Mouse (Mus musculus): ENCODE results near the gene Eid2b. TPM values are rescaled to one million over a fixed set of nuclear protein-coding genes. Genes with fewer than 3 reads are reported as not detected.

The Eid2b gene
- polyA plus RNA-seq, 1 experiment = 7.4 TPM

DNA sequence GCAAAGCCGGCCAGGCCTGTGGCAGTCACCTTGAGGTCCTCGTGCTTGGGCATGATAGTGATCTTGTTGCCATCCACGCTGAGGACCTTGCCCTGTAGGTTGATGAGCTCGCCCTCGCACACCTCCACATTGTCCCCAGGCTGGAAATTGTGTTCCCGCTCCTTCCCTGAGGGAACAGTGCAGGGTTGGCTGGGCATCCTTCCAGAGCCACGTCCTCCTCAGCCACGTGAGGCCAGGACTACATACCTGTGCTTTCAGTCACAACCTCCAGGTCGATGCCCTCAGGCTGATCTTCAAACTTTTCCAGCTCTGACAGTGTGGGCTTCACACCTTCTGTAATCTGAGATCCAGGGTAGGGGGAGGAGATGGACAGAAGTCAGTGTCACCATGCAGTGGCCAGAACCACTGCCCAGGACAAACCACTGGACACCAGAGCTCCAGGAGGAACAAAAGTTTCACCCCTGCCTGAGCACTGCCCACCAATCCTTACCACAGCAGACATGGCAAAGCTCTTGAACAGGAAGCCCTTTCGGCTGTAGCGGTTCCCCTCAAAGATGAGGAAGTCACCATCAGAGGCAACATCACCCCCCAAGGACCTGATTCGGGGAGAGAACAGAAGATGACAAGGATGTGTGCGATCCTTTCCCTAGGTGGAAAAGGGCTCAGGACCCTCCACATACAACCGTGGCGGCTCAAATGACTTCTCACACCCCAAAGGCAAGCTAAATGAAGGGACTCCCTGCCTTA is 44.6 kb downstream of the Eid2b start:
- Histone ChIP-seq H3K36me3 (replicated peaks; ENCODE audit: low read length) (peaks cover 100% of the 10 kb centered on the region), H3K4me3 (replicated peaks) (no peak overlapping the region), H3K4me1 (peaks cover 37% of the 10 kb centered on the region), H3K9me3 (no peaks in the 10 kb centered on the region), H3K27me3 (replicated peaks) (no peaks in the 10 kb centered on the region)
- TF ChIP-seq GATA1 (IDR thresholded peaks at IDR 0.05; ENCODE audit: borderline replicate concordance, low read length) (no peak), FLI1 (IDR thresholded peaks at IDR 0.05; ENCODE audit: low read length) (no peak)

DNA sequence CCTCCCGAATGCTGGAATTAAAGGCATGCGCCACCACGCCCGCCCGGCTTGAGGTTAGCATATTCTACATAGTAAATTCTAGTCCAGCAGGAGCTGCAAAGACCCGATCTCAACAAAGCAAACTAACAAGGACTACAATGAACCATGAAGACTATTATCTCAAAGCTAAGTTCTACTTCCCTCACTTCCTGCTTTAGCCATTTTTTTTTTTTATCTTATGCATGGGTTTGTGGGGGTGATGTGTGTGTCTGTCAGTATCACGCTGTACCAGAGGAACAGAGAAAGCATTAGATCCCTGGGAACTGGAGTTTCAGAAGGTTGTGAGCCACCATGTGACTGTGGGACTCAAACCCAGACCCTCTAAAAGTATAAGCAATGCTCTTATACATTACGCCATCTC is 47.8 kb downstream of the Eid2b start:
- H3K4me3 ChIP-seq (replicated peaks) = peak overlapping the region; percentile 26
- no peaks in the 10 kb centered on the region for H3K27me3 ChIP-seq (replicated peaks)
- TF ChIP-seq FLI1 (IDR thresholded peaks at IDR 0.05; ENCODE audit: low read length) = no peak
- no peak for TF ChIP-seq GATA1 (IDR thresholded peaks at IDR 0.05; ENCODE audit: borderline replicate concordance, low read length)
- peaks cover 39% of the 10 kb centered on the region for H3K4me1 ChIP-seq
- H3K9me3 ChIP-seq = no peaks in the 10 kb centered on the region
- H3K36me3 ChIP-seq (replicated peaks; ENCODE audit: low read length) = peaks cover 98% of the 10 kb centered on the region

GRCm38 (mm10) chr7:28326457-28326856 is 48.9 kb downstream of the Eid2b start:
- TF ChIP-seq FLI1 (IDR thresholded peaks at IDR 0.05; ENCODE audit: low read length) = no peak
- no peak for TF ChIP-seq GATA1 (IDR thresholded peaks at IDR 0.05; ENCODE audit: borderline replicate concordance, low read length)
- Histone ChIP-seq H3K9me3 (no peaks in the 10 kb centered on the region), H3K4me1 (peaks cover 39% of the 10 kb centered on the region), H3K27me3 (replicated peaks) (no peaks in the 10 kb centered on the region), H3K4me3 (replicated peaks) (no peak overlapping the region), H3K36me3 (replicated peaks; ENCODE audit: low read length) (peaks cover 98% of the 10 kb centered on the region)

DNA sequence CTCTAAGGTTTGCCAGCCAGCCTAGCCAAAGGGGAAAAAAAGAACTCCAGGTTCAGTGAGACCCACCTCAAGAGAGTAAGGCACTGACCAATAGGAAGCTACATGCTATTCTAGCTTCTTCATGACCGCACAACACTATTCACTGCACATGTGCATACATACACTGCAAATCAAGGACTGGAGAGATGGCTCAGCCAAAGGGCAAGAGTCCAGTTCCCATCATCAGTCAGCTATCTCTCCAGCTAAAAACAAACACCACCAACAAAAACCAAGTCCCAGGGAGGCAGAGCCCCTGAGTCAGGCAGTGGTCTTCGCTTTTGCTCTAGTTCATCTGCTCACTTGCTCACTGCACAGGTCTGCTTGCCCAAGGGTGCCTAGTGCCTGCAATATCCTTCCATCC is 50.7 kb downstream of the Eid2b start:
- Histone ChIP-seq H3K27me3 (replicated peaks) (no peaks in the 10 kb centered on the region), H3K4me1 (peaks cover 25% of the 10 kb centered on the region), H3K9me3 (no peaks in the 10 kb centered on the region), H3K36me3 (replicated peaks; ENCODE audit: low read length) (peaks cover 92% of the 10 kb centered on the region), H3K4me3 (replicated peaks) (no peak overlapping the region)
- no peak for TF ChIP-seq FLI1 (IDR thresholded peaks at IDR 0.05; ENCODE audit: low read length)
- no peak for TF ChIP-seq GATA1 (IDR thresholded peaks at IDR 0.05; ENCODE audit: borderline replicate concordance, low read length)

Other genes starting within 250 kb of the Eid2b start
- 74.2 and 91.6 TPM in 2 replicates for gene Psmc4, start 227.6 kb upstream of the Eid2b start, polyA plus RNA-seq (2012; ENCODE audit: insufficient read depth, low replicate concordance)
- gene Fcgbp, start 206.5 kb upstream of the Eid2b start, polyA plus RNA-seq (2012; ENCODE audit: insufficient read depth, low replicate concordance) = 0.04 TPM in 1 of 2 replicates, not detected in the other
- not detected in 2 replicates for gene 9530053A07Rik, start 148.3 kb upstream of the Eid2b start, polyA plus RNA-seq (2012; ENCODE audit: insufficient read depth, low replicate concordance)
- 156 and 233 TPM in 2 replicates for gene Fbl, start 108.0 kb upstream of the Eid2b start, polyA plus RNA-seq (2012; ENCODE audit: insufficient read depth, low replicate concordance)
- 49.2 and 72.9 TPM in 2 replicates for gene Dyrk1b, start 98.3 kb upstream of the Eid2b start, polyA plus RNA-seq (2012; ENCODE audit: insufficient read depth, low replicate concordance)
- gene Eid2, start 9.9 kb upstream of the Eid2b start, polyA plus RNA-seq (2012; ENCODE audit: insufficient read depth, low replicate concordance) = 8.1 and 12.2 TPM in 2 replicates
- gene Selenov, start 13.4 kb downstream of the Eid2b start, polyA plus RNA-seq (2012; ENCODE audit: insufficient read depth, low replicate concordance) = not detected in 2 replicates
- gene Dll3, start 24.5 kb downstream of the Eid2b start, polyA plus RNA-seq (2012; ENCODE audit: insufficient read depth, low replicate concordance) = 0.22 TPM in 1 of 2 replicates, not detected in the other
- 153 and 165 TPM in 2 replicates for gene Timm50, start 34.3 kb downstream of the Eid2b start, polyA plus RNA-seq (2012; ENCODE audit: insufficient read depth, low replicate concordance)
- 73.6 and 93.3 TPM in 2 replicates for gene Supt5, start 61.0 kb downstream of the Eid2b start, polyA plus RNA-seq (2012; ENCODE audit: insufficient read depth, low replicate concordance)
- 495 and 2,789 TPM in 2 replicates for gene Rps16, start 72.9 kb downstream of the Eid2b start, polyA plus RNA-seq (2012; ENCODE audit: insufficient read depth, low replicate concordance)
- gene Plekhg2, start 94.9 kb downstream of the Eid2b start, polyA plus RNA-seq (2012; ENCODE audit: insufficient read depth, low replicate concordance) = 13.5 and 26.9 TPM in 2 replicates
- gene Zfp36, start 102.5 kb downstream of the Eid2b start, polyA plus RNA-seq (2012; ENCODE audit: insufficient read depth, low replicate concordance) = 159 and 225 TPM in 2 replicates
- gene Med29, start 115.0 kb downstream of the Eid2b start, polyA plus RNA-seq (2012; ENCODE audit: insufficient read depth, low replicate concordance) = 15.2 and 24.0 TPM in 2 replicates
- 38.6 and 78.0 TPM in 2 replicates for gene Paf1, start 115.2 kb downstream of the Eid2b start, polyA plus RNA-seq (2012; ENCODE audit: insufficient read depth, low replicate concordance)
- gene Gmfg, start 159.7 kb downstream of the Eid2b start, polyA plus RNA-seq (2012; ENCODE audit: insufficient read depth, low replicate concordance) = 4.7 and 41.3 TPM in 2 replicates
- 3.4 and 4.0 TPM in 2 replicates for gene Lrfn1, start 174.2 kb downstream of the Eid2b start, polyA plus RNA-seq (2012; ENCODE audit: insufficient read depth, low replicate concordance)
- gene Ifnl2, start 232.7 kb downstream of the Eid2b start, polyA plus RNA-seq (2012; ENCODE audit: insufficient read depth, low replicate concordance) = not detected in 2 replicates
- gene Ifnl3, start 245.1 kb downstream of the Eid2b start, polyA plus RNA-seq (2012; ENCODE audit: insufficient read depth, low replicate concordance) = not detected in 2 replicates

All from megakaryocyte, embryonic 14.5 days (primary cell).